Mouse (Mus musculus) adrenal gland, adult 8-10 months (tissue): ENCODE data around the gene Cmip. TPM values are rescaled to one million over a fixed set of nuclear protein-coding genes. Genes with fewer than 3 reads are reported as not detected.

Experiments used
- DNase-seq: peaks from one replicate; pipeline ENCODE4 v3.0.0; 2022
- total RNA-seq, 4 experiments: library from RNA; stranded (reverse); gene quantifications; 2 replicates each; pipeline ENCODE4 v1.2.4; 2022

Gene Cmip
- total RNA-seq, 4 experiments from 2014 or later: 134 to 141 (median 137) TPM

DNA sequence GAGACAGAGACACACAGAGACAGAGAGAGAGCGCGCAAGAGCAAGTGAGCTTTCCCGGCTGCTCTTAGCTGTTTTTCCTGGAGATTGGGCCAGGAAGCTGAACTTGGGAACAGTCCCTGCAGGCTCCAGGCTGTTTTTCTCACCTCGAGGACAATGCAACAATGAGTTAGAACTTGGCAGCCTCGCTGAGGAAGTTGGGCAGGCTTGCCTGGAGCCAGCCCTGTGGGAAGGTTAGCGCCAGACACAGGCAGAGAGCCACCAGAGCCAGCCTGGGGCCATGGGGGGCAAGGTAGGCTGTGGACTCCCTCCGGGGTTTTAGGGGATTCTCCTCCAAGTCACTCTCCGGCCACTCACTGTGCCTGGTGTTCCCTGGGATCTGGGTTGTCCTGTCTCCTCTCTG, 123.9 kb downstream of the Cmip start:
- peak; percentile 56 for DNase-seq

DNA sequence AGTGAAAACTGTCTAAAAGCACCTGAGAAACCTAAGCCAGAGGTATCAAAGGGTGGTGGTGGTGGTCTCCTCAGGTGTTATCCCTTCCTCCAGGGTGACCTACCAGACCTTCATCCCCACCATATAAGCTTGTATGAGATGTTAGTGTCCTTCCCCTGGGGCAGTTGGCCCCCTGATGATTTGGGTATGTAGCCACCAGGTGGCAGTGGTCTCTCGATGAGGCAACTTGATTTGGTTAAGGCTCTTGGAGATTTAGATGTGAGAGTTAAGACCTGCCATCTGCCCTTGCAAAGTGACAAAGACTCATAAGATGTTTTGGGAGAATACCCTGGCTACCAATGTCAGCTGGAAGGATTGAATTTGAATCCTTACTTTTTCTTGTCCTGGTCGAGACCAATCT, 129.3 kb downstream of the Cmip start:
- DNase-seq: no peak

DNA sequence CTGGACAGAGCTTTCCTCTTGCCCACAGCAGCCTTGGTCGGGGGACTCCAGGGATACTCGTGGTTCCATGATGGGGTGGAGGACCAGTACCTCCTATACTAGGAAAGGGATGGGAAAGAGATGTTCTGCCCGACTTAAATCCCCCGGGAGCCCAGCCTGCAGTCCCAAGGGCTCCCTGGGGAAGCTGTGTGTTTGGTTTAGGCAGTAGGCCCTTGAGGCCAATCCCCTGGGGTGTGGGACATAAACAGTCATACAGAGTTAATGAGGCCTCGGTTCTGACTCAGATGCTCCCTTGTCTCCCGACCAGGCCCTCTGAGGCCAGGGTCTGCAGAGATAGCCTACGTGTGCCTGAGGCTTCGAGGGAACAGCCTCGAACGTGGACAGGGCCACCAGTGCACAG, 130.8 kb downstream of the Cmip start:
- DNase-seq: no peak

DNA sequence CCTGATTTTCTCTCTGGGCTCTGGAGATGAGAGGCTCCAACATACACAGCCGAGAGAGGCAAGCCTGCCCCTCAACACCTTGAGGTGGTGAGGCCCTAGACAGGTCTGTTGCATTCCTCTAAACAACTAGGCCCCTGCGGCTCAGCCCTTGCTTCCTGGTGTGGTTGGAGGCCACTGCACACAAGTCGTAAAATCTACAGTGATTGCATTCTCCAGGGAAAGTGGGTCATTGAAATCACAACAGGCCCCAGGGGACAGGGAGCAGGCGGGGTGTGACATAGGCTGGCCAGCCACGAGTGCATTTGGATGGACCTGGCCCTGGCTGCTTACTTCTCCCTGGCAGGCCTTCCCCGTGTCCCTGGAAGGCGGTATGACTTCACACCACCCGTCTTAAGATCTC, 131.5 kb downstream of the Cmip start:
- DNase-seq: peak; percentile 65

DNA sequence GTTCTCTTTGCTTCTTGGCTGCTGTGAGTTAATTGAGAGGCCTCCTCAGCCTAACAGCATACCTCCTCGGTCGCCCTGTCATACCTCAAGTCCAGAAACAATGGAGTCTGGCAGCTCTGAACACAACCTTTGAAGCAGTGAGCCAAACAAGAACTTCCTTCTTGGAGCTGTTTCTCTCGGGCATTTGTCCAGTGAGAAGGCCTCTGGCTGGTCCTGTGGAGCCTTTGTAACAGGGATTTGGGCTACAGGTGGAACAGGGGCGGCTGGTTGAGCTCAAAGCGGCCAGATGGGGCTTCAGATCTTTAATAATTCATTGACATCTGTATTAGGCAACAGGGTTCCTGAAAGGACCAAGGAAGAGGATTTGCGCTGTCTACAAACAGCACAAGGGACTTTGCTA, 137.0 kb downstream of the Cmip start:
- no peak for DNase-seq

DNA sequence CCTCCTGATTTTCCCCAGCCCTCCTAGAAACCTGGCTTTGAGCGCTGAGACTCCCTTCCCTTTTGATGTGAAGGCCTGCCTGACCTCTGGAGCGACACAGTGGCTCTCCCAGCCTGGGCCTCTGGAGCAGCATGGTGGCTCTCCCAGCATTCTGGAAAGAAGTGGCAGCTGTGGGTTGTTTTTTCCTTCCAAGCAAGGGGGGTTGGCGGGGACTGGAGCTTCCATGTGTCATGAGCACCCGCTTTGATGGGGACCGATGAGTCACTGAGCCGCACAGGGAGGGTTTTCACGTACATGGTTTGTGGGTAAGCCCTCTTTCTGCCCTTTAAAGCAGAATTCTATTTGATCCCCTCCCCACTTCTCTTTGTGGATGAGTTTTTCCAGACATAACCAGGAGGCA, 138.2 kb downstream of the Cmip start:
- DNase-seq: peak; percentile 83

DNA sequence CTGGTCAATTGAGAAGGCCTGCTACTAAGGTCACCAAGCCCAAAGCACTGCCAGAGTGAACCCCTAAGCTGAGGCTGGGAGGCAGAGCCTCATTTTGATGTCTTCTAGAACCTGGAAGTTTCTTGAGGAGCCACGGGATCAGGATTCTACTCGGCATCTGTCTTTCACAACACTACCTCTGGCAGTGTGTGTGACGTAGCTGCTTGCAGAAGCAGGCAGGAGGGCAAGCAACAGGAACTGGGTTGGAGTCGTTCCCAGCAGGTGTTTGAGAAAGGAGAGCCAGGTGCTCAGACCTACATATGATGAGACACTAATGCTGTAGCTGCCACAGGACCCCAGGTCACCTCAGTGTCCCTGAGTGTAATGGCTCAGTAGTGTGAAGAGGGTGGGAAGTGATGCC, 140.0 kb downstream of the Cmip start:
- no peak for DNase-seq

DNA sequence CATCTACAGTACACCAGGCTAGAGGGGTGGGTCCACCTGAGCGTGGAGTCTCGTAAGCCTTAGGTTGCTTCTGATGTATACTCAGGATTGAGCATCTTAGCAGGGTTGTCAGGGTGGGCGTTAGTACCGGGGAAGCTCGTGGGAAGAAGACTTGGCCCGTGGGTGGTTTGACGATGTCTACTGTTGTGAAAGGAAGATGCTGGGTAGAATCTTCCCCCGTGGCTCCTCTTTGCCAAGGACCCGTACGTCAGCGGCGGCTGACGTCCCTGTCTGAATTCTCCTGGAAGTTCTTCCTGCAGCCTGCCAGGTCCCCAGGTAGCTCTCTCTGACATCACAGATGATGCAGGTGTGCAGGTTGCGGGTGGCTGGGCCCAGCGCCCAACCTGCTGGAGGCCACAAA, 140.9 kb downstream of the Cmip start:
- DNase-seq: no peak

DNA sequence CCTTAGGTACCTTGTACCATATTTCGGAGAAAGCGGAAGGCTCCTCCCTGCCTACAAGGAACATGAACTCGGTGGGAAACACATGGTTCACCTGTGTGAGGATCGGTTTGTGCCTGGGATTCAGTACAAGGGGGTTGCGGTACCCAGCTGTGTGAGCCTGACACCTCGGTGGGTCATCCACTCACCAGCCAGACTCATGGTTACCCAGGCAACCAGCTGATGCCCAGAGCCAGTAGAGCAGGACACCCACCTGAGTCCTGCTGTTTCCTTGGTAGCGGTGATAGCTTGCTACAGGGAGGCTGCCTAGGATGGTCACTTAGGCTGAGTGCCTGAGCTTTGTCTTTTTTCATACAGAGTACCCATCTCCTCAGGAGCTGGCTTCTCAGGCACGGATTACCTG, 142.4 kb downstream of the Cmip start:
- DNase-seq: no peak

DNA sequence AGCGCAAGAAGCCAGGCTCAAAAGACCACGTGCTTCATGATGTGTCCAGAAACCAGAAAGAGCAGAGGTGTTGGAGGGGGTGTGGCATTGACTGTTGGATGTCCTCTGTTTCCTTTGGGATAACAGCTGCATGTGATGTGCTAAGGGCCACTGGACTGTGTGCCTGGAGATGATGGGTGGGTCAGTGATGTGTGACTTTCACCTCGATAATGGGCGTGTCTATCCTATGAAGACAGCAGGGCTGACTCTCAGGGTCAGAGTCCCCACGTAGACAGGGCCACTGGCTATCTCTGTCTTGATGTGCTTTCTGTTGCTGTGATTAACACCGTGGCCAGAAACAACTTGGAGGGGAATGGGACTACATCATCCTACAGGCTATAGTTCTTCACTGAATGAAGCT, 144.0 kb downstream of the Cmip start:
- no peak for DNase-seq

DNA sequence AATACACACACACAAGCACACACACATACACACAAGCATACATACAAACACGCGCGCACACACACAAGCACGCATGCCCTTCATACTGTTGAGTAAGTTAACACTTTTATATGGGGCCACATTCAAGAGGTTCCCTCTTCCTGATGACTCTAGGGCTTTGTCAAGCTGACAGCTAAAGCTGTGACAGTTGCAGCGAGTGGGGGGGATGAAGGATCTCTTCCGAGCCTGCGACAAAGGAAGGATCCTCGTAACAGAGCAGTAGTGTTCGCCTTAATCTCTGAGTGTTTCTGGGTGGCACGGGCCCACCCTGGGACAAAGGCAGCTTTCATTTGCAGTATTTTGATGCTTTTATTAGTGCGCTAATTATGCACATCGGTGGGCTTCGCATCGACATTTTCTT, 145.0 kb downstream of the Cmip start:
- no peak for DNase-seq

DNA sequence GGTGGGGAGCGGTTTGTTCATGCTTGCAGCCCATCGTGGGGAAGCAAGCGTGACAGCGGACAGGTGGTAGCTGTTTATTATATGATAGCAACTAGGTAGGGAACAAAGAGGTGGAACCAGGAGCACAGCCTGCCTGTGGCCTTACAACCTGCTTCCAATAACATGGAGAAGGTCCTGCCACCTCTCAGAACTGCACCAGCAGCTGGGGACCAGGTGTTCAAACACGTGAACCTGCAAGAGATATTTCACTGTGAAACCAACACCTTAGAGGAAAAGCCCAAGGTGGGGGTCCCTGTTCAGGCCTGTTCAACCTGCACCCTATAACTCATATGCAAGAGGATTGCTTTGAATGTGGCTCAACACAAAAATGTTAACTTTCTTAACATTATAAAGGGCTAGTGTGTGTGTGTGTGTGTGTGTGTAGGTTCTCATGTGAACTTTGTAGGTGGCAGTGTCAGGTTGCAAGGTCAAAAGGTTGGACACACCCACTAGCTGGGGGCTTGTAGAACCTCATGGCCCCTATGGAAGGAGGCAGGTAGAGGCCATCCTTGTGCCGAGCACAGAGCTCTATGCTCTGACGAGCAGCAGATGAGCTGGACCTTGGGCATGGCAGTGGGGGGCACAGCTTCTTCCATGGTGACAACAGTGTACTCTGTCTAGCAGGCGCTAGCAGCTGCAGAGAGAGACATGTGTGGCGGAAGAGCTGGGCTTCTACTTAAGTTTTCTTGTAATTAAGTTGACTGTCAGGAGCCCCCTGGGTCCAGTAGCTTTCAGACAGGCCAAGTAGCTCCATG, 146.2 kb downstream of the Cmip start:
- no peak for DNase-seq

DNA sequence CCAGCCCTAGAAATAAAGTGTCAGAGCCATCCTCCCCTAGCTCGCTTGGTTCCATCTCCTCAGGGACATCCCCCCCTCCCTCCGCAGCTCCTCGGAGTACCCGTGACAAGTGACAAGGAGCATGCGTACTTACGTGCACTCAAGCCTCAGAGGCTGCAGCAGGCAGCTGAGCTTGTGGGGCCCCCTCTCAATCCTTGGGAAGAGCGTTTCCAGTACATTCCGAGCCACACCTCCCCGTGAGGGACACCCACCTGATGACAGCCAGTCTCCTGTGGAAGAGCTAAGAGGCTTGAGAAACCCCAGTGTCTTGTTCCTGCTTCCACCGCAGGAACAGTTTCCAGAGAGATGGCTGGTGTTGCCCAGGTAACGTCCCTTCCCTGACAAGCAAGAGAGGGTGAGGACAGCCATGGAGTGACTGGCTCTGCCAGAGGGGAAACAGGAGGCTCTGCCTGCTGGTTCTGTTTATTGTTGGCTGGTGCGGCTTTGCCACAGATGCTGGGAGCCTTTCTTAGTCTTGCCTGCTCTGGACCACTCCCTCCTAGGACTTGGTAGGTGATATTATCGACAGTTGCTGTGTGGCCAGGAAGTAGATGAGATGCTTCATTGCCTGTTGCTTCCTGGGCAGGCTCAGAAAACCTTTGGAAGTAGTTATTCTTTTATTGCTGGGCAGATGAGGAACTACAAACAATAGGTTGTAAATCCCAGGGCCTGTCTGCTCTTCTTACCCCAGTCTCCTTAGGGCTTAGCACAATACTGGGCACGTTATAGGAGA, 147.0 kb downstream of the Cmip start:
- no peak for DNase-seq

DNA sequence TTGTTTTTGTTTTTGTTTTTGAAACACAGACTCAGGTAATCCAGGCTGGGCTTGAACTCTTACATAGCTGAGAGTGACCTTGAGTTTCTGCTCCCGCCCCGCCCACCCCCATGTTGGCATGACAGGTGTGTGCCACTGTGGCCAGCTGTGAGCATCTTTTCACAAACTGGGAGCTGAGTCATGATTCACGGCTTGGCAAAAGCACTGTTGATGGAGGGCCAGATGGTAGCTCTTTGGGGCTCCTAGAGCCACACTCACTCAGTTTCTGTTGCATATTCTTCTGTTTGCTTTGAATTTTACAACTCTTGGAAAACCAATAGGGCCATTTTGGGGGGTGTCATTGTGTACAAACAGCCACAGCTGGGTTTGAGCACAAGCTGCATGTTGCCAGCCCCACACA, 149.2 kb downstream of the Cmip start:
- DNase-seq: no peak

DNA sequence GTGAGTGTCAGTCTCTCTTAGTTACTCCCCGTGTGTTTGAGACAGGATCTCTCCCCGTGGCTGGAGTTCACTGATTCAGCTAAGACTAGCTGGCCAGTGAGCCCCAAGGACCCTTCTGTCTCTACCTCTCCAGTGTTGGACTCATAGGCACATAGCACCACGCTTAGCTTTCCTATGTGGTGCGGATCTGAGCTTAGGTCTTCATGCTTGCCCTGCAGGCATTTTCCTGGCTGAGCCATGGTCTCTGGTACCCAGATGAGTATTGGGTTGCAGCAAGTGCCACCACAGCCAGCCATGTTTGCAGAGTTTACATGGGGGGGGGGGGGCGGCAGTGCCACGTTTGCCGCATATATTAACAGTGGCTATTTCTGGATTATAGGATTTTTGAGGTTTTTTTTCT, 151.8 kb downstream of the Cmip start:
- no peak for DNase-seq

DNA sequence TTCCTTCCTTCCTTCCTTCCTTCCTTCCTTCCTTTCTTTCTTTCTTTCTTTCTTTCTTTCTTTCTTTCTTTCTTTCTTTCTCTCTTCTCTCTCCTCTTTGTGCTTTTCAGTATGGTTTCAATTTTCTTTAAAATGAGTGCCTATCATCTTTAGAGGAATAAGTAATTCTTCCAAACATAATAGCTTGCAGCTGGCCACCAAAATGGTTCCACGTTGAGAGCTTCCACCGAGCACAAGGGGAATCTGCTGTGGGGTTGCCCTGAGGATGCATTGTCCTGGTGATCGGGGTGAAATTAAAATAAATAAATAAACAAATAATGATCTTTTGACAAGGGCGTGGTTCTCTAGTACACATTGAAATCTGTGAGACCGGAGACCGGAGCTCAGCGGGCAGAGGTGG, 152.2 kb downstream of the Cmip start:
- DNase-seq: no peak

DNA sequence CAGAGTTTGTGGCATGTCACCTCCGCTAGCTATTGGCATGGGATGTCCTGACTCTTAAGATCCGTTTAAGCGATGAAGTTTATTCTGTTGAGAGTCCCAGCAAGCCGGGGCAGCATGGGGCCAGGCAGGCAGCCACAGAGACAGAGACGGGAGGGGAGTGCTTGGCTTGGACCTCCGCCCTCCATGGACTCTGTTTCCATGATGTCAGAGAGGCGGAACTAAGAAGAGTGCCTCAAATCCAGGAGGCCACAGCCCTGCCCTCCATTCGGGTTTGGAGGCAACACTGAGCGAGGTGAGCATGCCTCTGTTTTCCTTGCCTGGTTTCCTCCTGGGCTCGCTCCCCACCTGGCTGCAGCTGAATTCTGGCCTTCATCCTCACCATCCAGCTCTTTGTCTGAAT, 153.5 kb downstream of the Cmip start:
- no peak for DNase-seq

DNA sequence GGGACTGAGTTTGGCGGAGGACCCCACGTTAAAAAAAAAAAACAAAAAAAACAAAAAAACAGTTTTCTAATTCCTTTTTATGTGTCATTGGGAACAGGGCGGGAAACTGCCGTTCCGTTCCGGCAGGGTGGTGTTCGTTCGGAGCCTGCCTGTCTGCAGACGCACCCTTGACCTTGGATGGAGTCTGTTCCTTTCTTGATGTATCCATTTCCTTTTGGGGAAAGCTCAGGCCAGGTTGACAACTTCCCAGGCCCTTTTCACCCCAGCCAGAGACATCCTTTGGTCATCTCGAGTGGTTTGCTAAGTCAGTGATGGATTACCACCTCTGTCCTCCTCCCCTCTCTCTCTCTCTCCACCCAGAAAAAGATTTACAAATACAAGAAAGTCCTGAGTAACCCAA, 154.0 kb downstream of the Cmip start:
- peak; percentile 36 for DNase-seq

DNA sequence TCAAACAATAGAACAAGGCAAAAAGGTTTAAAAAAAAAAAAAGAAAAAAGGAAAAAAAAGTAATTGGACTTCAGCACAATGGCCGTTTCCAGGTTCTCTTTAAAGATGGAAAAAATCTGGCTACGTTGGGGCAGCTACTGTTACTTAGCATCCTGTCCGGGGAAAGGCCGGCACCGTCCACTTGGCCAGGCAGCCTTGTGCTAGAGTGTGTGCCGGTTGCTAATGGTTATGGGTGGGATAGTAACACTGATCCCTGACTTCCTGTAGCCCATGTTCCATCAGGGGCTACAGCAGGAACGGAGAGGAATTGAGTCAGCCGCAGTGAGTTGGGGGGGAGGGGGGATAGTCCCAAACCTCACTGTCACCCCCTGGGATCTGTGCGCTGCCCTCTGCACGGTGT, 155.4 kb downstream of the Cmip start:
- DNase-seq: no peak

DNA sequence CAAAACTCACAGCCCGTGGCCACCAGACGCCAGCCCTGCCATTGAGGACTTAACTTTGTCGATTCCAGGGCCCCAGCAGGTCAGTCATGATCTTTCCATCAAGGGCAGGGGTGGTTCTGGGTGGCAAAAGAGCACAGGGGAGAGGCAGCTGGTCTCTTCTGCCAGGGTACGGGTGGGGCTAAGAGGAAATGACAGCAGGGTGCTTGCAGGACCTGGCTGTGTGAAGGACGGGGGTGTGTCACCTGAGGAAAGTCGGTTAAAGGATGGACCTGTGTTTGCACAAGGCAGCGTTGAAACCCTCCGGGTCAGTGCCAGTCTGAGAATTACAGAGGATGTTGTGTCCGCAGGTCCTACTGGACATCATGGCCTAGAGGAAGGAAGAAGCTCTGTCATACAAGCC, 161.0 kb downstream of the Cmip start:
- no peak for DNase-seq

DNA sequence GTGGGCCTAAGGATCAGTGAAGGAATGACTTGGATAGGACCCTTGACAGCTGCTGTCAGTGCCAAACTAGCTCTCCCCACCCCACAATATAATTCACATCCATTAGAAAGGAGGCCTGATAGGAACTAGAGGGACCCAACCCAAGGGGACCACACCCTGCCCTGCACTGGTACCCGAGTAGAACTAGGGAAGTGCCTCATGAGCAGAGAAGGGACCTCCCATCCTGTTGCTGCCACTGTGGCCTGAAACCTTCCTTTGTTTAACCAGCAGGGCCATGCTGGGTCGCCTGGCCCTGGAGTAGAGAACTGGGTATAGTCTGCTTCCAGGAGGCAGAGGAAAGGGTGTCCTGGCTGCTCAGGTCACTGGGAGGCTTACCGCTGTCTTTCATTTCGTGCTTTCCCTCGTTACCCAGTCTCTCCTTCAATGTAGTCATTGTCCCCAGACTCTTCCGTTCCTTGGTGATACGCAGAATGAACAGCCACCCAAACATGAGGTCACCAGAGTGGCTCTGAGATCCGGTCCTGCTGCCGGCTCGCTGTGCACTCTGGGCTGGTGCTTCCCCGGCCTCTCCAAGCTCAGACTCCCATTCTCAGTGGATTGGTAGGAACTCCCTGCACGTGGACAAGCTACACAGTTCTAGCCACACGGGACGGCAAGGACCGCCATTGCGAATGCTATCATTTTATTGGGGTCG, 164.1 kb downstream of the Cmip start:
- DNase-seq: no peak

DNA sequence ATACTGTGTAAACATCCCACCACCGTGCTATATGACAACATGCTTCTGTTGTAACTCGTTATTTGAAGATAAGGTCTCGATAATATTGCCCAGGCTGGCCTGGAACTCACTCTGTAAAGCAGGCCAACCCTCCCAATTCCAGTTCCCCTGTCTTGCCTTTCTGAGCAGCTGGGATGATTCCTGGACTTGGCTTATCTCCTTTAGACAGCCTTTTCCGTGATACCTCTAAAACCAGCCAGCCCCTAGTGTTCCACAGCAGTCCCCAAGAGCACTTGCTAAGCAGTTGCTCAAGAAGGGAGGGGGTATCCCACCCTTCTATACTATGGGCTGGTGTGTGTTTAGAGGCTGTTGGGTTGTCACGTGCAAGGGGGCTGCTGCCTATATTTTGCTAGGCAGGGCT, 165.0 kb downstream of the Cmip start:
- DNase-seq: no peak

DNA sequence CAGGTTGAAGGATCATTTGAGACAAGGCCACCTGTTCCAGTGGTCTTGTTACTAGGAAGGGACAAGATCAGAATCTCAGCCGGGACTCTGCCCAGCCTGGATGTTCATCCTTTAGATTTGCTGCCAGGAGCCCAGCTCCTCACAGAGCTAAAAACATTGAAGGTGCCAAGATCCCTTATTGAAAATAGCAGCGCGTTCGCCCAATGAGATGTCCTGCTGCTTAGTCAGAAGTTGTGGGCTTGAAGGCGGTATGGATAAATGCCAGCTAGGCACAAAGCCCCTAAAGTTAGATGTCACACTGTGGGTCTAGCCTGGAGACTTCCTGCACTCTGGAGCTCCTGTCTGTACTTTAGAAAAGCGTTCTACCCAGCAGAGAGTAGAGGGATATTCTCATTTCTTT, 165.5 kb downstream of the Cmip start:
- no peak for DNase-seq

DNA sequence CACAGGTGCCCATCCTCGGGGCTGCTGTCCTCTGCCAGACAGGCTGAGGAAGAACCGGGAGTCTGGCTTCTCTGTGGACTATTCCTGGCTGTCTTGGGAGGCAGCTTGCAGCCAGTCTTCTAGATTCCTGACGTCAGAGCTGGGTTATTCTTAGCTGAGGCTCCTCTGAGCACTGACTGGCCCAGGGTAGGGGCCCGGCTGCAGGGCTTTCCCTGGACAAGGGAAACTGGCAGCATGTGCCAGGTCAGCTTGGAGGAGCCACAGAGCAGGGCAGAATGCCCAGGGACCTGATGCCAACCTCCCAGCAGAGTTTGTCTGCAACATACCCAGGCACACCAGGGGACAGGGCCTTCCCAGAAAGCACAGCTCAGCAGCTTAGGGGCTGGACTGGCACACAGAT, 166.2 kb downstream of the Cmip start:
- DNase-seq: peak; percentile 55
